Comparison of ENCODE assay signal across 9 mouse cellular contexts in the genomic region with DNA sequence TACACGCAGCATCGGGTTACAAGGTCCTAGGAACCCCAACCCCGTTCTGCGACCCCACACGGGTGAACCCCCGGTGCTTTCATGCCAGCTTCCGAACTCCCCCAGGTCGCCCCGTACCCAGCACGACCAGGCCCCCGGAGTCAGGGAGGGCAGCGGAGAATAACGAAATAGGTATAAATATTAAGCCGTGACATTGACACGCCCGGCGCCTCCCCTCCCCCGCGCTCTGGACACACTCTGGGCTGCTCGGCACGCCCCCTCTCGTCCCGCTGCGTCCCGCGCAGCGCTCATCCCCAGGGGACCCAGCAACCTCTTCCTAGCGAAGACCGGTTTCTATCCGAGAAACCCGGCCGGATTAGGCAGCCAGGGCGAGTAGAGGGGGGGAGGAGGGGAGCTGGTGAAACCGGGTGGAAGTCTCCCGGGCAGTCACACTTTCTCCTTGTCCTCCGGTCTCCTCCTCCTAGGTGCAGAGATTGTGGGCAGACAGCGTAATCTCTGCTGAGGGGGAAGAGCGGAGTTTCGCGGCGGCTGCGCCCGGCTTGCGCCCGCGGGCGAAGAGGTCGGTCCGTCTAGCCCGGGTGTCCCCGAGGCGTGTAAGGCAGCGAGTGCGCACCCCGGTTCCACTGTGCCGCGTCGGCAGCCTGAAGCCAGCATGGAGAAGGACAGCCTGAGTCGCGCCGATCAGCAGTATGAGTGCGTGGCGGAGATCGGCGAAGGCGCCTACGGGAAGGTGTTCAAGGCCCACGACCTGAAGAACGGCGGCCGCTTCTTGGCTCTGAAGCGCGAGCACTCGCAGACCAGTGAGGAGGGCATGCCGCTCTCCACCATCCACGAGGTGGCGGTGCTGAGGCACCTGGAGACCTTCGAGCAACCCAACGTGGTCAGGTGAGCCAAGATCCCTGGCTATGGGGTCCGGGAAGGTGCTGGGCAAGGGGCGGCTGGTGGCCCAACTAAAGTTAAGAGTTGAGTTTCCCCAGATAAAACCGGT.
DNase-seq lines count a peak whose midpoint lies in the region; ATAC-seq and TF ChIP-seq lines count a peak whose summit lies in the region.
"Had no signal": no experiment of that assay in that cellular context is flagged by ENCODE, and none has a peak within 500 bp of the region (broad histone marks: within the 10 kb centered on the region; RNA-seq: fewer than 3 reads in every experiment).

No protein-coding gene starts in this region.

- H3K36me3 ChIP-seq in forebrain, embryonic 12.5 days (replicated peaks), result no peaks in the 10 kb centered on the region
- no peaks in the 10 kb centered on the region for H3K36me3 ChIP-seq in intestine, embryonic 15.5 days
- H3K36me3 ChIP-seq in liver, embryonic 12.5 days, result no peaks in the 10 kb centered on the region
- no peaks in the 10 kb centered on the region for H3K36me3 ChIP-seq in midbrain, postnatal 0 days (ENCODE audit: insufficient read depth, low read length)

- no peak for TF ChIP-seq POLR2A in brain, embryonic 14.5 days (IDR thresholded peaks at IDR 0.05; ENCODE audit: borderline replicate concordance, extremely low read depth, insufficient read depth, insufficient read length, poor library complexity, severe bottlenecking)

- peak; percentile 58 for ATAC-seq in frontal cortex, adult (ENCODE audit: low TSS enrichment)
- peak; percentile 70 for ATAC-seq in forebrain, embryonic 12.5 days (ENCODE audit: low FRiP score)
- peak; percentile 89 for ATAC-seq in intestine, embryonic 15.5 days
- peak; percentile 46 for ATAC-seq in liver, embryonic 12.5 days
- peak; percentile 82 for ATAC-seq in midbrain, postnatal 0 days (ENCODE audit: low FRiP score)

- 0 out of 2 replicates have a peak overlapping the region, but pooled peaks have one; percentile 29 for H3K9ac ChIP-seq in forebrain, embryonic 12.5 days
- peak overlapping the region; percentile 40 for H3K9ac ChIP-seq in intestine, embryonic 15.5 days
- no peak overlapping the region; the same call in 1 of the 2 replicates for H3K9ac ChIP-seq in liver, embryonic 12.5 days
- peak overlapping the region; percentile 44; the same call in 1 of the 2 replicates for H3K9ac ChIP-seq in midbrain, postnatal 0 days (replicated peaks; ENCODE audit: low read length, poor library complexity, severe bottlenecking)

- peaks cover 24% of the 10 kb centered on the region for H3K4me1 ChIP-seq in forebrain, embryonic 12.5 days
- peaks cover 16% of the 10 kb centered on the region for H3K4me1 ChIP-seq in intestine, embryonic 15.5 days (replicated peaks)
- peaks cover 5% of the 10 kb centered on the region; the same call in 1 of the 2 replicates for H3K4me1 ChIP-seq in liver, embryonic 12.5 days
- H3K4me1 ChIP-seq in midbrain, postnatal 0 days (ENCODE audit: insufficient read depth, low read length), result 0 out of 2 replicates have a peak, but pooled peaks cover 3% of the 10 kb centered on the region

- H3K27ac ChIP-seq in forebrain, embryonic 12.5 days, result no peak overlapping the region
- no peak overlapping the region for H3K27ac ChIP-seq in intestine, embryonic 15.5 days
- H3K27ac ChIP-seq in liver, embryonic 12.5 days, result no peak overlapping the region
- H3K27ac ChIP-seq in midbrain, postnatal 0 days (ENCODE audit: low read depth, low read length), result no peak overlapping the region

- DNase-seq in frontal cortex, postnatal 14 days (ENCODE audit: low spot score in 2 of 2), result no peak
- DNase-seq in brain, embryonic 14.5 days (ENCODE audit: low read depth), result peak; percentile 41
- DNase-seq in midbrain, postnatal 0 days (ENCODE audit: low spot score), result peak; percentile 52
- DNase-seq in urinary bladder, postnatal 36 days (ENCODE audit: low spot score in 2 of 2), result peak; percentile 33 to 54

- WGBS in forebrain, embryonic 12.5 days, result under 1% methylated on average over 81 of the region's 82 CpGs
- WGBS in intestine, embryonic 15.5 days, result 1% methylated on average over 82 of the region's 82 CpGs
- 1% methylated on average over 80 of the region's 82 CpGs for WGBS in liver, embryonic 12.5 days (ENCODE audit: insufficient replicate concordance)
- WGBS in midbrain, postnatal 0 days, result under 1% methylated on average over 80 of the region's 82 CpGs

- peak overlapping the region; percentile 40 for H3K4me3 ChIP-seq in forebrain, embryonic 12.5 days (replicated peaks)
- H3K4me3 ChIP-seq in intestine, embryonic 15.5 days (replicated peaks), result peak overlapping the region; percentile 55
- H3K4me3 ChIP-seq in liver, embryonic 12.5 days, result peak overlapping the region; percentile 47
- H3K4me3 ChIP-seq in midbrain, postnatal 0 days (ENCODE audit: low read depth, low read length), result peak overlapping the region; percentile 47

- peaks cover 44% of the 10 kb centered on the region for H3K27me3 ChIP-seq in forebrain, embryonic 12.5 days
- peaks cover 25% of the 10 kb centered on the region for H3K27me3 ChIP-seq in intestine, embryonic 15.5 days (replicated peaks)
- peaks cover 42% of the 10 kb centered on the region for H3K27me3 ChIP-seq in liver, embryonic 12.5 days (replicated peaks)
- peaks cover 33% of the 10 kb centered on the region for H3K27me3 ChIP-seq in midbrain, postnatal 0 days (ENCODE audit: insufficient read depth, low read length)
- H3K27me3 ChIP-seq: CH12.LX had no signal

- H3K4me2 ChIP-seq in forebrain, embryonic 12.5 days, result peak overlapping the region; percentile 68
- peak overlapping the region; percentile 99 for H3K4me2 ChIP-seq in intestine, embryonic 15.5 days (replicated peaks)
- H3K4me2 ChIP-seq in liver, embryonic 12.5 days, result peak overlapping the region; percentile 70
- peak overlapping the region; percentile 94 for H3K4me2 ChIP-seq in midbrain, postnatal 0 days (ENCODE audit: low read depth, low read length, poor library complexity, severe bottlenecking)

- no peaks in the 10 kb centered on the region for H3K9me3 ChIP-seq in forebrain, embryonic 12.5 days
- no peaks in the 10 kb centered on the region for H3K9me3 ChIP-seq in intestine, embryonic 15.5 days
- H3K9me3 ChIP-seq in liver, embryonic 12.5 days (replicated peaks), result no peaks in the 10 kb centered on the region
- H3K9me3 ChIP-seq in midbrain, postnatal 0 days (ENCODE audit: low read length), result no peaks in the 10 kb centered on the region

- TF ChIP-seq CTCF in brain, embryonic 14.5 days (IDR thresholded peaks at IDR 0.05; ENCODE audit: borderline replicate concordance, extremely low read depth, insufficient read depth, insufficient read length), result peak; percentile 53
- TF ChIP-seq CTCF in midbrain, postnatal 0 days (IDR thresholded peaks at IDR 0.05), result peak; percentile 75

Comparison
In these comparisons a context has a peak if more than half of its experiments do, and no peak if none do; other contexts are left out.
1. DNase-seq: peak in brain, embryonic 14.5 days (single experiment), midbrain, postnatal 0 days (single experiment) and urinary bladder, postnatal 36 days (2 of 2); none in frontal cortex, postnatal 14 days (0 of 2).
2. Peak in every context shown above with its lines, with median percentiles within 50 percentile points of each other: ATAC-seq, H3K4me2 ChIP-seq and H3K4me3 ChIP-seq.